Mouse (Mus musculus) B cell, adult 62 days (primary cell): Measurements from ENCODE around the gene Slc35d1. TPM values are rescaled to one million over a fixed set of nuclear protein-coding genes. Genes with fewer than 3 reads are reported as not detected.

Source experiments
- total RNA-seq: library from RNA; stranded (reverse); gene quantifications from 4 replicates; pipeline ENCODE4 v1.2.4, GENCODE M21; 2023

The Slc35d1 gene
- 10.0 to 17.8 TPM (median 11.7 TPM) in 4 replicates for total RNA-seq

DNA sequence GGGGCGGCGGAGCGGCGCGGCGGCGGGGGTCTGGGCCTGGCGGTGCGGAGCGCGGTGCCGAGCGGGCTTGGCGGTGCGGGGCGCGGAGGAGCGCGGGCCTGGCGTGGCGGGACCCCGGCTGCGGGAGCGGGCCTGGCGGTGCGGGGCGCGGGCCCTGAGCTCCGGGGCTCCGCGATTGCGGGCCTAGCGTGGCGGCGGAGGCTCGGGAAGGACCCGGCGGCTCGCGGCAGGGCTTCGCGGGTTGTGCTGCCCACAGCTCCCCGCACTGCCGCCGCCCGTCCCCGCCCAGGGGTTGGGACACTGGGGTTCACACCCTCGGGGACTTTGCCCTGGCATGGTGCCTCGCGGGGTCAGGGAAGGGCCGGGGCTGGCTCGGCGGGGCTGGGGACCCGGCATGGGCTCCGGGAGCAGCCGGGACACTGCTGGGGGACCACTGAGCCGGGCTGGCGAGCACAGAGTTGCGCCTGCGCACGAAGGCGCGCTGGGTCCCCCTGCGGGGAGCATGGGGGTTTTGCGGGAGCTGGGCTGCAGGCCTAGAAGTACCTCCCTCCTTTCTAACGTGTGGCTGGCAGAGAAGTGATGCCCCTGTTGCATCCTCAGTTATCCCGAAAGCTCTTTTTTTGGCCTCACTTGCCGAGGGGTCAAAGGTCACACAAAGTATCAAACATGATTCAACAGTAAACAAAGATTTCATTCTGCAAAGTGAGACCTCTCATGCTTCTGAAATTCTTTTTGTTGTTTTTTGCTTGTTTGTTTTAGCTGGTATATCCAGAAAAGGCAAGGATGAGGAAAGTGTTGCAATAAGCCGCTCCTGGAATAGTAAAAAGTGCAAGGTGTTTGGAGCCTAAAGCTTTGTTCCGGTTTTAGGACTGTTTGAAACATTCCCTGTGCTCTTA lies at the start of gene Slc35d1:
TSS of gene Slc35d1 (minus strand) at position 240 of the 896 bp plus-strand sequence.

Other genes with a start within 250 kb of the Slc35d1 start
- gene Tctex1d1, start 236.6 kb downstream of the Slc35d1 start, total RNA-seq: not detected in 4 replicates
- gene Insl5, start 188.3 kb downstream of the Slc35d1 start, total RNA-seq: not detected in 4 replicates
- 90.9 to 103 TPM (median 95.7 TPM) in 4 replicates for gene Mier1, start 100.8 kb downstream of the Slc35d1 start, total RNA-seq
- 7.0 to 9.7 TPM (median 7.5 TPM) in 4 replicates for gene Wdr78, start 100.6 kb downstream of the Slc35d1 start, total RNA-seq
- gene 4921539E11Rik, start 75.7 kb upstream of the Slc35d1 start, total RNA-seq: not detected in 4 replicates
- 13.6 to 19.0 TPM (median 15.4 TPM) in 4 replicates for gene Oma1, start 98.6 kb upstream of the Slc35d1 start, total RNA-seq